19 mouse cellular contexts compared by ENCODE assay signal in genomic region chr17:52067721-52068120, GRCm38 (mm10).
DNase-seq lines count a peak whose midpoint lies in the region; ATAC-seq lines count a peak whose summit lies in the region.
"Had no signal": no experiment of that assay in that cellular context is flagged by ENCODE, and none has a peak within 500 bp of the region (broad histone marks: within the 10 kb centered on the region; RNA-seq: fewer than 3 reads in every experiment).

No protein-coding gene starts in this region.

- ATAC-seq in CD4-positive, CD25-positive, alpha-beta regulatory T cell, adult 4 months = no peak
- no peak for ATAC-seq in cerebellum, adult (ENCODE audit: insufficient number of reproducible peaks, low FRiP score, low TSS enrichment)
- ATAC-seq: activated CD4-positive, CD25-positive, alpha-beta regulatory T cell, adult 4 months; forebrain, embryonic 14.5 days; forebrain, postnatal 0 days had no signal

- DNase-seq in CD4-positive, CD25-positive, alpha-beta regulatory T cell, adult 2 months (ENCODE audit: low read depth, low spot score) = peak; percentile 29
- DNase-seq in thymus, postnatal 0 days (ENCODE audit: low spot score) = peak; percentile 65
- no peak for DNase-seq in thymus, adult 18-20 months
- DNase-seq in thymus, postnatal 14 days = peak; percentile 51
- no peak for DNase-seq in layer of hippocampus, adult 8-10 months (ENCODE audit: low spot score in 2 of 2)
- DNase-seq in right cerebral cortex, adult 2 months (ENCODE audit: low spot score in 2 of 2) = no peak
- DNase-seq: adrenal gland, adult 8-10 months; adrenal gland, postnatal 25 days; cerebellum, adult 18-20 months; cerebellum, adult 9-10 months; cerebellum, postnatal 25 days; forebrain, postnatal 0 days; gastrocnemius, adult 2 months; gastrocnemius, postnatal 14 days; heart, adult 18-20 months had no signal

Comparison
In these comparisons a context has a peak if more than half of its experiments do, and no peak if none do; other contexts are left out.
1. DNase-seq: peak in CD4-positive, CD25-positive, alpha-beta regulatory T cell, adult 2 months (single experiment), thymus, postnatal 0 days (single experiment) and thymus, postnatal 14 days (single experiment); none in thymus, adult 18-20 months (0 of 2), layer of hippocampus, adult 8-10 months (0 of 2) and right cerebral cortex, adult 2 months (0 of 2).